Mouse (Mus musculus) liver, embryonic 14.5 days (tissue): ENCODE measurements around the gene Gm49601.

ENCODE experiments used
- CTCF ChIP-seq: IDR thresholded peaks from 2 replicates; pipeline ENCODE4 v1.5.1; 2016; ENCODE audit warnings: antibody characterized with exemption, low read depth, control low read depth
- EP300 ChIP-seq: IDR thresholded peaks from 2 replicates; pipeline ENCODE4 v1.6.1; 2016; ENCODE audit warnings: antibody characterized with exemption, low read depth

DNA sequence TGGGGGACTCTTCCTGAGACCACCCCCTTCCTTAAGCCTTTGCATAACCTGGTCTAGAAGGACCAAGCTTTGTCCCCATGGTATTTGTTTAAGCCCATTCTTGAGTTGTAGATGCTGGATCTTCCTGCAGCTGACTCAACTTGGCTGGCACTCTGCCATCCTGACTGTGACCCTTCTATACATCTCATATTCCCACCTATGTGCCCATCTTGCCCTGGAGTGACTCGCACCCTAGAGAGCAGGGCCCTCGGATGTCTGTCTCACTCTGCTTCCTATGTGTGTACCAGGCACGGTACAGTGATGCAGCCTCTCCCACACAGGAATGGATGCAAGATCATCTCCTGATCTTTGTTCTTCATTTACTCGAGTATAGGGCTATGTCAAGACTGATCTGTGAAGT lies 16.7 kb upstream of the Gm49601 start:
- TF ChIP-seq CTCF: no peak
- no peak for TF ChIP-seq EP300
